Mouse (Mus musculus): ENCODE data around the gene Crp.

- no peak for TF ChIP-seq CTCF (IDR thresholded peaks at IDR 0.05; ENCODE audit: low read depth)
- no peak for TF ChIP-seq EP300 (optimal IDR thresholded peaks at IDR 0.05)
Measured at GRCm38 (mm10) chr1:172847044-172847761, 149.3 kb downstream of the Crp start.

Measured in stomach, postnatal 0 days (tissue).